Mouse (Mus musculus) spleen, embryonic (tissue): ENCODE data around the gene Cdc42se1.

Source experiments
- CTCF ChIA-PET: fragments of 350-600 bp; sonication (Branson Sonifier 250); formaldehyde crosslinking; loops from one replicate; lab custom pipeline; 2022; lab: Charles Lee

Cdc42se1 gene

DNA sequence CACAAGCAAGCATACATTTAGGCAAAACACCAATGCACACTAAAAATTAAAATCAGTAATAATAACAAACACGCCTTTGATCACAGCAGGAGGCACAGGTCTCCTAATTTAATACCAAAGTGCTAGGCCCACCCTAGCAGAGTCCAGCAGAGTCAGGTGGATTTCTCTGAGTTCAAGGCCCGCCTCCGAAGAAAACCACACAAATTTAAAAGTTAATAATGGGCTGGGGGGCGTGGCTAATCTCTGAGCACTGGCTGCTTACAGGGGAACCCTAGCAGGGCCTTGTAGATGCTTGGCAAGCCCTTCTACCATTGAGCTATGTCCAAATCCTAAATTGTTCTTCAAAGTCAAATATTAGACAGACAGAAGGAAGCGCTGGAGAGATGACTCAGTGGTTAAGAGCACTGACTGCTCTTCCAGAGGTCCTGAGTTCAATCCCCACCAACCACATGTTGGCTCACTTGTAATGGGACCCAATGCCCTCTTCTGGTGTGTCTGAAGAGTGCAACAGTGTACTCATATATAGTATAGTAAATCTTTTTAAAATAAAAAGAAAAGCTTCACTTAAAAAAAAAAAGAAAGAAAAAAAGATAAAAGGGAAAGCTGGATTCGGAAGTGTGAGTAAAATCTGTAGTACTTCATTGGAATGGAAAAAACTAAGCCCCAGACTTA, 9.9 kb upstream of the Cdc42se1 start:
- CTCF ChIA-PET = interaction anchor here (0.5 to 1.7 kb wide), 3 partner anchors 9 to 122 kb away, joined by 5 to 12 read pairs (median 6); no protein-coding TSS in a partner anchor

DNA sequence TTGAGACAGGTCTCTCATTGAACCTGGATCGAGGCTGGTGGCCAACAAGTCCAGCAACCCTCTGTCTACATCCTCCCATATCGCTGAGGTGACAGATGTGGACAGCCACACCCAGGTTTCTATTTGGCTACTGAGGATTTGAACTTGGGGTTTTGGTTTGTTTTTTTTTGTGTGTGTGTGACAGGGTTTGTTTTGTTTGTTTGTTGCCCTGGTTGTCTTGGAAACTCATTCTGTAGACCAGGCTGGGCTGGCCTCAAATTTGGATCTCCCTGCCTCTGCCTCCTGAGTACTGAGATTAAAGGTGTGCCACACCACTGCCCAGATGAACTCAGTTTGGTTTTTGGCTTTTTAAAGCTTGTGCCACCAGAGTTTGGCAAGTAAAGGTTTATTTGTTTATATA, 5.5 kb upstream of the Cdc42se1 start:
- CTCF ChIA-PET = interaction anchor here (0.6 kb wide), 2 partner anchors 16 to 31 kb away, joined by 3 to 9 read pairs; no protein-coding TSS in a partner anchor

DNA sequence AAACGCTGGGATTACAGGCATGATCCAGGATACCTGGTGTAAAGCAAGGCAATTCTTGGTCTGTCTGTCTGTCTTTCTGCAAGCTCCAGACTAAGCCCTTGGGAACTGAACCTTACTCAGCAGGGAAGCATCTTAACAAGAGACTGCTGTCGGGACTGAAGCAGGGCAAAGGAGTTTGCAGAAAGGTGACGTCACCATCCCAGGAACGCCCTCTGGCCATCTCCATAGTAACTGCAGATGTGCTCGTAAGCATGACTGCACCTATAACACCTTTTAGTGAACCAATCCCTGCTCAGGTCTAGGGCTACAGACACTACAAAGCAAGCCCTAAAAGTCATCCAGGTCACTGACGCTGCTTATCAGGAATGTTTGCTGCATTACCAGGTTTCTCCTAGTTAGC, 4.2 kb upstream of the Cdc42se1 start:
- CTCF ChIA-PET = no interaction called here

DNA sequence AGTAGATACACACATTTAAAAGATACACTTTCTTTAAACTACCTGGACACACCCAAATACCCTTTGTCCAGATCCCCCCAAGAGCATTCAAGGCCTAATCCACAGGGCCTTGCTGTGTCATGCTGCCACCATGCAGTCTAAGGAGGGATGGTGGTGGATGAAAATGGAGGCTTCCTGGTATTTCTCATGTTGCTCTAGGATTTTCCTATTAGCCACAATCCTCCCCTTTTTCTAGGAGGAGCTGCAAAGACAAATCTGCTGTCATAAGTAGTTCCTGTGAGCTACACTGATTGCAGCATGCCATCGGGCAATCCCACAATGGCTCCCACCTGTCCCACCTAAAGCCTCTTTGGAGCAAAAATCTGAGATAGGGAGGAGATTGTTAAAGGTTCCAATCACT, 1.3 kb upstream of the Cdc42se1 start:
- CTCF ChIA-PET = interaction anchor here (2.2 kb wide), 1 partner anchor 9 kb away, joined by 6 read pairs; the partner anchor contains the start of gene Gabpb2

DNA sequence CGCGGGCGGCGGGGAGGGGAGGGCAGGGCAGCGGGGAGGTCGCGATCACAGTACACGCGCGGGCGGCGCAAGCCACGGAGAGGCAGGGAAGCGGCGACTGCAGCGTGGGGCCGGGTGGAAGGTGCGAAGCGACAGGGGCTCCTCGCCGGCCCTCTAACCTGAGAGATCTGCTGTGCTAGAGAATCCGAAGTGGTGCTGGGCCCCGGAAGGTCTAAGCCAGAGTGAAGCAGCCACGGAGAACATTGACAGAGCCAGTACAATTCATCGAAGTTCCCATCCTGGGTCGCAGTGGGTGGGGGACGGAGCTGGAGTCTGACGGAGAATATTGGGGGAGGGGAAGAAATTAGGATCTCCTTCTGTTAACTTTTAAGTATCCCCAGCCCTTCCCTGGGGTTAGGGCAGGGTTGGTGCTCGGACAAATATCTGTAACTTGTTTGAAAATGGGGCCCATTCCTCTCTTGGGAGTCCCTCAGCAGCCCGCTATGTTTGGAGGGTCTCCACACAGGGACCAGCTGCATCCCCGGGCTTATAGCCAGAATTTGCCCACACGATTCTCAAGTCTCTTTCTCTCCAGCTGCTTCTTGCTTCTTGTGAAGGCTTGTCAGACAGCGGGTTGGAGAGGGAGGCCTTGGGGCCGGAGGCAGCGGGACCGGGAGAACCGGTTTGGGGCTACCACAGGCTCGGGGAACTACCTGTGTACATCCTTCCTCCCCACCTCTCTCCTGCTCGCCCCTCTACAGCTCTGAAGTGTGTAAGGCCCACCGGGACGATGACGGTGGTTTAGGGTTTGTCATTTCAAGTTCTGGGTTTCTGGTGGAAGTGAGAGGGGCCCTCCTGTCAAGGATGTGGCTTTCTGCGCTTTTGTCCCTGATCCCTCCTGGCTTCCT, 605 bp downstream of the Cdc42se1 start:
- CTCF ChIA-PET = no interaction called here

DNA sequence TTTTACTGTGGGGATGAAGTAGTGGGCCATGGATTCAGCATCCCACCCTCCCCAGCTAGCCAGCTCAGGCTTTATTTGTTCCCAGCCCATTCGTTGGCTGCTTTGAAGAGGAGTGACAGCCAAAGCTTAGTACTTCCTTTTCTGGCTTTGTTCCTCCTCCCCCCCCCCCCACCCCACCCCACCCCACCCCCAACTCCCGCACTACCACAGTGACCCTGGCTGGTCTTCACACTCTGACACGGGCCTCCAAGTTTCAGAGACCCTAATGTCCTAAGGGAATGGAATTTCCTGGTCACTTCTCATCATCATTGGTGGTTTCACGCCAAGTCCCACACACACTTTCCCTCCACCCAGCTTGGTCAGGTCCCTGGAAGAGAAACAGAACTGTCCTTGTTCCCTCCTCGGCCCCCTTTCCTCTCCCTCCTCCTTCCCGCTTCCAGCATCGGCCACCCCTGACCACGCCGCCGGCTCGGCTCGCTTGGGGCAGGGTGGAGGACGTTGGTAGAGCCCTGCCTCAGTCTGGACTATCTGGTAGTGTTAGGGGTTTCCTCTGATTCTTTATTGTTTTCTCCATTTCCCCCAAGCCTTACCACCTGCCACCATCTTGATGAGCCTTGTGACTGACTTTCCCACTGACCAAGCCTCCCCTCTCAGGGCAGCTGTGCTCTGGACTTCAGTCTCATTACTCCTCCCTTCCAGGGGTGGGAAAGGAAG, 1.4 kb downstream of the Cdc42se1 start:
- CTCF ChIA-PET = no interaction called here

DNA sequence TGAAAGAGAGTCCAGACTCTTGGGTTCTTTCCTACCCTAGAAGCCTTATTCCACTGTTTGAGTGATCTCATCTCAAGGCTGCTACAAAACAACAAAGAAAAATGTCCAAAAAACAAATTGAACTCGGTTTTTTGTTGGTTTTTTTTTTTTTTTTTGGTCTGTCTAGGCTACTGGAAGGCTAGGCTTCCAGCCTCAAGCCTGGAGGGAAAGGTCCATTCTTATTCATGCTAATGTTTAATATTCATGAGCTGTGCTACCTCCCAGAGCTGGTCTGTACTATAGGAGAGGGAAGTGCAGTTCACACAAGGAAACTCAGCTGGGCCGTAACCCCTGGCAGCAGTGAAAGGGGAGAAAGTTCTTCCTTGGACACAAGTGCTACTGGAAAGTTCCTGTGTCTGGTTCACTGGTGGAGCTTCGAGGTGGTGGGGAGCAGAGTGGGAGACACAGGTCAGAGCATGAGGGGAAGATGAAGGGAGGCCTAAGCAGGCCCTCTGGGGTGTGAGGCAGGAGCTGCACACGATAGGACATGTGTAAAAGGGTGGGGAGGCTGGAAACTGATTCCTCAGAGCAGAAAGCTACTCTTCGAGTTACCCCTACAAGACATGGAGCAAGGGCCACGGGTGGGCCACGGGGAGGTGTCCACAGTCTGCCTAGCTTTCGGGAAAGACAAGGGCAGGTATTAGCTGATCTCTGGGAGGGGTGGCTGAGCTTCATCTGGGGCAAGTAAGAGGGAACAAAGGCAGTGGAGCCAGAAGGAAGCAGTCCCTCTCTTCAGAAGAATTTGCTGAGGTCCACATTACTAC, 2.2 kb downstream of the Cdc42se1 start:
- CTCF ChIA-PET = interaction anchor here (0.6 to 1.1 kb wide), 3 partner anchors 11 to 20 kb away, joined by 3 to 12 read pairs (median 4); partner anchors contain the start of gene Gabpb2

DNA sequence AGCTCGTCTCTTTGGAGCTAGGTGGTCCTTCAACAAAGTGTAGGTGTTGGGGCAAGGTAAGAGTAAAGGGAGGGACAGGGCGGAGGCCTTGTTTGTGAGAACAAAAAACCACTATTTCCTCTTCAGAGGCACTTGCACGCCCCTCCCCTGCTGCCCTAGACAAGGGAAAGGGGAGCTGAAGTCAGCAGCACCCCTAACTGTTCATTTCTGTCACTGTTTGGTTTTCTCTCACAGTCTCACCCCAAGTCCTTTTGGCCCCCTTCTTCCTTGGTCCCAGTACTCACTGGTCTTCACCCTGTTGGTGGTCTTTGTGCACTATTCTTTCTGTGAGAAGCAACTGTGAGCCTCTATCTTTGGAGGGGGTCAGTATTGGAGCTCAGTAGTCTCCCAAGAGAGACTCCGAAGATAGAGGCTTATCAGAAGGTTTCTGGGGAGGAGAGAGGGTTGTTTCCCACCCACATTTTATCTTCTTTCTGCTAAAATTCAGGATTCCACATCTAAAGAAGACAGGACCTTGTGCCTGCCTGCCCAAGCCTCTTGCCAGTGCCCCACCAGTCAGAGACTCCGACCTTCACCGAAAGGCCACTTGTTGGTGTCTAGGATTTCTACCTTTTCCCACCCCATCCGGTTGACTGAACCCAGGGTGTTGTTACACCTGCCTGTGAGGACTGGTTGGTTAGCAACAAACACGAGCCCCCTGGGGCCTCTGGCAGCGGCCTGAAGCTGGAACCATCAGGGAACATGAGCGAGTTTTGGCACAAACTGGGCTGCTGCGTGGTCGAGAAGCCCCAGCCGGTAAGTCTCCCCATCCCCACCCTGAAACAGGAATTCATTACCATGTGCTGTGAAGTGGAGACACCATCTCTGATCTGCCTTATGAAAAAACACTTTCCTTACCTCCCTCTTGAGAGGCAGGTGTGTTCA, 3.0 kb downstream of the Cdc42se1 start, which contains the start of gene Mllt11:
Gene Mllt11, minus strand, starts transcription at position 874 of the 924 bp plus-strand sequence.
- CTCF ChIA-PET = interaction anchor here (0.8 to 1.1 kb wide), 2 partner anchors 14 to 21 kb away, joined by 3 to 4 read pairs; partner anchors contain the start of gene Gabpb2

DNA sequence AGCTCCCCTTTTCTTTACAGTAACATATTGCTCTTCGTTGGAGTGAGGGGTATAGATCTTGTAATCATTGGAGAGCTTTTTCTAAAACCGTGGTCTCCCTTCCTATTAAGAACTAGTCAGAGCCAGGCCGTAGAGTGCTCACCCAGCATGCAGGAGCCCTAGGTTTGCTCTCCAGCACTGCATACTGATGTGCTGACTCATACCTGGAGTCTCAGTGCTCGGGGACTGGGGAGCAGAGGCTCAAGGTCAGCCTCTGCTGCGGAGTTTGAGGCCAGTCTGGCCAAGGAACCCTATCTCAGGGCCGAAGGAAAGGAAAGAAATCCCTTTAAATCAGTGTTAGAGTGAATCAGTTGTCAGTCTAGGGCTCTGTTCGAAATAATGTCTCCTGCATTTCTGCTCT, 4.2 kb downstream of the Cdc42se1 start:
- CTCF ChIA-PET = interaction anchor here (0.6 kb wide), 1 partner anchor 10 kb away, joined by 5 read pairs; no protein-coding TSS in a partner anchor

DNA sequence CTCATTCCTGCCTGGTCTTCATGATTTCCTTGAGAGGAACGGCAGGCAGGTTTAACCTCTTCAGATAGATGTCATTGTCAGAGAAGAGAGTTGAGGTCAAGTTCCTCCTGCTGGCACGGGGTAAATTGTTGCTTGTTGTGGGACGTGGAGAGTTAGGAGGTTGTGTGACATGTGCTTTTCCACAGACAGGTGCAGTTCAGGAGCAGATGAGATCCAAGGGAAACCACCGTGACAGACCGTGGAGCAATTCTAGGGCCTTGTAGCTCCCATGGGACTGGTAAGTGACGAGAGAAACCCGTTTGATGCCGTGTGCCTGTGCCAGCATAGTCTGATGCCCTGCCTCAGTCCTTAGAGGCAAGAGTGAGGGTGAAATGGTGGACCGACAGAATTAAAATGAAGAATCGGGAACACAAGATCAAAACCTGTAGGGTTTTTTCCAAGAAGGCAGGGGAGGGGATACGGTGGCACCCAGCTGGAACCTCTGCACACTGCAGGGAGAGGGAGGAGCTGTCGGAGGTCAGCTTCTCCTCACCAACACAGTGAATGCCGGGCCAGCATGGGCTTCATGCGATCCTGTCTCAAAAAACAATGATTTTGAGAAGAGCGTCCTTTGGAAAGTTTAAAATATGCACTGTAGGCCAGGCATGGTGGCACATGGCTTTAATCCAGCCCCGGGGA, 4.9 kb downstream of the Cdc42se1 start:
- CTCF ChIA-PET = interaction anchor here (0.5 to 0.6 kb wide), 2 partner anchors 96 to 1443 kb away, joined by 3 to 4 read pairs; no protein-coding TSS in a partner anchor

DNA sequence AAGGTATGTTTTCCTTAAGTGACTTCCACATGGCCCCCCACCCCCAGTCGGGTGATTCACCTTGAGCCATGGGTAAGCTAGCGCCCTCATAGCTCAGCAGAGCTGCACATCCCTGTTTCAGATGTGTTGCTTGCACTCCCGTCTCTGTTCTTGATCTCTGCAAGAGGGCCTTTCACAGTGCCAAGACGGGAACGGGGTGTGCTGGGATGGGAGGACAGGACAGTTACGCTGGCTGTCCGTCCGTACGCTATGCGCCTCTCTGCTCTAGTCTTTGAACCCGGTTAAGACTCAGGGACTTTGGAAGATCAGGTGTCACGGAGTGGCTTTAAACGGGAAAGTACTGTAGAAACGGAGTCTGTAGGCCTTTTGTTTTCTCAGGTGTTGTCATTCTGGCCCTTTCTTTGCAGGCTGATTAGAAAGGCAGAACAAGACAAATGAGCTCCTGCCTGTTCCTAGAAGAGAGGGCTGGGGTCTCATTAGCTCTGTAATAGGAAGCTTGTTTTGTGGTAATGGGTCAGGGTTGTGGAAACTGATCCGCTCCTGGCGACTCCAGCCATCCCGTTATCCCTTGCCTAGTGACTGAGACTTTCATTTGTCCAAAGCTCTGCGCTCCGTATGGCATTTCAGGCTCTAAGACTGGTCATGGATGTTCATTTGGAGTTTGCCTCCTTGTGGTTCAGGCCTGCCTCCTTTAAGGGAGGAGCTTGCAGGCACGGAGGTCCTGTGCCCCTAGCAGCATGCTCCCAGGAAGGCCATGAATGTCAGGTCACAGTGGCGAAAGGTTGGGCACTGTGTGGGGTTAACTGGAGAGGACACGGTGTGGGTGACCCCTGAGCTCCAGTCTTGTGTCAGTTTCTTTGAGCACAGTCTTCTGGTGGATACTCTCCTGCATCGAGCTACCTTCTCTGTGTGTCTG, 7.1 kb downstream of the Cdc42se1 start:
- CTCF ChIA-PET = interaction anchor here (0.7 kb wide), 1 partner anchor 16 kb away, joined by 3 read pairs; the partner anchor contains the start of gene Bnipl

DNA sequence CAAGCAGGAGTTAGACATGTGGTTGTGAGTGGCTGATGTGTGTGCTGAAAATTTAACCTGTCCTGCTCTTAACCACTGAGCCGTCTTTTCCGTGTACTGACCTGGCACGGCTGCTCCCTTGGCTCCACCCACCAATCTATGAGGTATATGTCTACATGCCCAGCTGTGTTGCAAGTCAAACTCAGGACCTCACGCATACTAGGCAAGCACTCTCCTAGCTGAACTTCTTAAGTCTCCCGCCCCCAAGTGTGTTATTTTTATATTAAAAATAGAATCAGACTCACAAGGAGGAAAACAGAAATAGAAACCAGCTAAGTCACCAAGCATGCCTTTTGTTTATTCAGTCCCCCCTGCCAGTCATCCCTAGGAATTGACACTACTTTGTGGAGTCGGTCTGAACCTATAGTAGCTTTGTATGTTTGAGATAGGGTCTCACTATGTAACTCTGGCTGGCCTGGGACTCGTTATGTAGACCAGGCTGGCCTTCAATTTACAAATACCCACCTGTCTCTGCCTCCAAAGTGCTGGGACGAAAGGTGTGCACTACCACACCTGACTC, 9.1 kb downstream of the Cdc42se1 start:
- CTCF ChIA-PET = interaction anchor here (0.6 kb wide), 1 partner anchor 828 kb away, joined by 3 read pairs; no protein-coding TSS in a partner anchor

DNA sequence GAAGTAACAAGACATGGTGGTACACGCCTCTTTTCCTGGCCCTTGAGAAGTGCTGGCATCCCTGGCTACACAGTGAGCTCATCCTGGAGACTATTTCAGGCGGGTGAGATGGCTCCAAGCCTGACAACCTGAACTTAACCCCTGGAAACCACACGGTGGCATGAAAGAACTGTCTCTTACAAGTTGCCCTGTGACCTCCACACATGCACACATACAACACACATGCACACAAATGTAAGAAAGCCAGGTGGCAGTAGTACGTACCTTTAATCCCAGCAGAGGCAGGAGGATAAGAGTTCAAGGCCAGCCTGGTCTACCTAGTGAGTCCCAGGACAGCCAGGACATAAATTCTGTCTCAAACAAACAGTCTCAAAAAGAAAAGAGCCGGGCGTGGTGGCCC, 10.5 kb downstream of the Cdc42se1 start:
- CTCF ChIA-PET = interaction anchor here (0.7 kb wide), 1 partner anchor 16 kb away, joined by 3 read pairs; no protein-coding TSS in a partner anchor

DNA sequence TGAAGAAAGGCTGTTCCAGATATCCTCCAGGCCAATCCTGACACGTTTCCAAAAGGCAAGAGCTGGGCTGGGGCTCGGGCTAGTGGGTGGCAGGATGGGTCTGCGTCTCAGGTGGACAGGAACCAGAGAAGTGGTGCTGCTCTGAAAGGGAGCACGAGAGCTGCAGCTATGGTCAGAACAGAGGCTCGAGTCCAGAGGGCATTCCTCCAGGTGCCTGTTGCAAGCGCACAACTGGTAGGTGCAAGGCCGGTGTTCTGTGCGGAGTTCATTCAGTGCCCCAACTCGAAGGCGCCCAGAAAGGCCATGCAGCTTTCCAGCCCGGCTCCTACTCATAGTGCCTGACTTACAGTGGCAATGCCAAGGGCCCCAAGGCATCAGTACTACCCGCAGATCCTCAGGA, 11.4 kb downstream of the Cdc42se1 start:
- CTCF ChIA-PET = no interaction called here

DNA sequence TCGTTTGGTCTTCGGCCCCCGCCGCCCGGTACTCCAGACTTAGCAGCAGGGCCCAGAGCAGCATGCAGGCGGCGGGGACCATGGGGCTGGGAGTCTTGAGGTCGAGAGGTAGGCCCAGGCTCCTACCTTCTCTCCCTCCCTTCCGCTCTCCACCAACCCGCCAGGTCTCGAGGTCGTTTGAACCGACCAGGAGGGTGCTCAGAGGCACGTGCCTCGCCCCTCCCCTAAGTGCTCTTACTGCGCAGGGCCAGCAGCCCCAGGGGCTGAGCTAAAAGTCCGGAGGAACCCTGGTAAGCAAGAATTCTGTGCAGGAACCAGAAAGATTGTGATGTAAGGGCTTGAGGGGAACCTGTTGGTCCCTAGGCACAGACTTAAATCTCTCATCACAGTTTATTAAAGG, 12.4 kb downstream of the Cdc42se1 start:
- CTCF ChIA-PET = no interaction called here

DNA sequence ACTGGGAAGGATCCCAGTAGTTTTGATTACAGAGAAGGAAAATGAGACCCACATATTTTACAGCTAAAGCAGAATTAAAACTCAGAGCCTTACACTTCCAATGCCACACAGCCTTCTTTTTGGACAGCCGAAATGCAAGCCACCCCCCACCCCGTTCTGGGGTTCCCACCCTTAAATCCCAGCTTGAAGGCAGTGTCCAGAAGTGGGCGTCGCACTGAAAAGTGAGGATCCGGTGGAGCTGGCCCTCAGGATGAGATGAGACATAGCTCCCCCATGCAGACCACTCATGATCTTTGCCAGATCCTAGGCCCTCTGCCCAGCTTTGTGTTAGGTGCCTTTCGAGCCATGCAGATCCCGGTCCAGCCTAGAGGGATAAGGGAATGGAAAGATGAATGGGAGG, 13.0 kb downstream of the Cdc42se1 start, which contains the start of gene Gm128:
Gene Gm128, minus strand, starts transcription at position 101 of the 400 bp plus-strand sequence.
- CTCF ChIA-PET = no interaction called here

DNA sequence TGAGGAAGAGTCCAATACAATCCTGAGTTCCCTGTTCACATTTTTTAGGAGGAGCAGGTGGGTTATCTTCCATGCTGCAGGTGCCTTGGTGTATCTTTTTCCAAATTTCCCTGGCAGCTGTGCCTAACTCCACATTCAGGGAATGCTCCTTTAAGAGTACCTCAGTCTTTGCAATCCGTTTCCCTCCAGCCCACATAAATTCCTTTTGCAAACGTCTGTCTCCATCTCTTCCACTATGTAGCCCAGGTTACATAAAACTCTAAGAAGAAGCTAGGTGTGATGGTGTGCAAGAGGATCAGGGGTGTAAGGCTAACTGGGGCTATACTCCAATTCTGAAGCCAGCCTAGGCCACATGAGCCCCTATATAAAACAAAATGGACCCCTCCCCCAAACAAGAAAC, 14.6 kb downstream of the Cdc42se1 start:
- CTCF ChIA-PET = interaction anchor here (0.7 kb wide), 1 partner anchor 11 kb away, joined by 5 read pairs; no protein-coding TSS in a partner anchor
